Mouse (Mus musculus) adipocyte (in vitro differentiated cells): ENCODE data around the gene Arhgef16.

Experiments used
- DNase-seq: peaks from one replicate; pipeline ENCODE4 v3.0.0-alpha.2; 2016; ENCODE audit warnings: low spot score

Gene Arhgef16

GRCm38 (mm10) chr4:154293735-154294201 lies 7.7 kb downstream of the Arhgef16 start:
- DNase-seq, result no peak

- DNase-seq, result no peak
Observed at GRCm38 (mm10) chr4:154283671-154284070, 17.8 kb downstream of the Arhgef16 start.

GRCm38 (mm10) chr4:154279481-154279880 lies 22.0 kb downstream of the Arhgef16 start:
- no peak for DNase-seq

- peak; percentile 21 for DNase-seq
Observed at GRCm38 (mm10) chr4:154273000-154273399, 28.5 kb downstream of the Arhgef16 start.

- DNase-seq, result no peak
Observed at GRCm38 (mm10) chr4:154269520-154269919, 32.0 kb downstream of the Arhgef16 start.

GRCm38 (mm10) chr4:154267511-154267910 lies 34.0 kb downstream of the Arhgef16 start:
- no peak for DNase-seq

- no peak for DNase-seq
Observed at GRCm38 (mm10) chr4:154262071-154262470, 39.4 kb downstream of the Arhgef16 start.

GRCm38 (mm10) chr4:154260755-154261154 lies 40.7 kb downstream of the Arhgef16 start:
- DNase-seq, result no peak

GRCm38 (mm10) chr4:154252537-154253255 lies 48.8 kb downstream of the Arhgef16 start:
- no peak for DNase-seq

- no peak for DNase-seq
Observed at GRCm38 (mm10) chr4:154249316-154249715, 52.2 kb downstream of the Arhgef16 start.

- no peak for DNase-seq
Observed at GRCm38 (mm10) chr4:154248092-154248805, 53.2 kb downstream of the Arhgef16 start.

- DNase-seq, result no peak
Observed at GRCm38 (mm10) chr4:154247207-154248091, 54.0 kb downstream of the Arhgef16 start.

GRCm38 (mm10) chr4:154246115-154247040 lies 55.1 kb downstream of the Arhgef16 start:
- peak; percentile 43 for DNase-seq

GRCm38 (mm10) chr4:154245342-154245741 lies 56.1 kb downstream of the Arhgef16 start:
- peak; percentile 64 for DNase-seq

- DNase-seq, result no peak
Observed at GRCm38 (mm10) chr4:154240608-154241007, 60.9 kb downstream of the Arhgef16 start.

- DNase-seq, result no peak
Observed at GRCm38 (mm10) chr4:154239199-154239598, 62.3 kb downstream of the Arhgef16 start.

- no peak for DNase-seq
Observed at GRCm38 (mm10) chr4:154237306-154237705, 64.2 kb downstream of the Arhgef16 start.

- DNase-seq, result no peak
Observed at GRCm38 (mm10) chr4:154236893-154237292, 64.6 kb downstream of the Arhgef16 start.

GRCm38 (mm10) chr4:154236001-154236400 lies 65.5 kb downstream of the Arhgef16 start:
- no peak for DNase-seq

- DNase-seq, result no peak
Observed at GRCm38 (mm10) chr4:154232295-154232694, 69.2 kb downstream of the Arhgef16 start.

- no peak for DNase-seq
Observed at GRCm38 (mm10) chr4:154231380-154231779, 70.1 kb downstream of the Arhgef16 start.
